Mouse (Mus musculus): ENCODE data around the gene Olfr527. TPM values are rescaled to one million over a fixed set of nuclear protein-coding genes. Genes with fewer than 3 reads are reported as not detected.

Gene Olfr527
- polyA plus RNA-seq (2014; fragmentation: Illumina TruSeq; extraction: RNeasy Lipid Tissue Mini Kit (QIAGEN cat#74804); ENCODE audit: low read depth, low replicate concordance), result not detected

GRCm38 (mm10) chr7:140333717-140334116 is at the start of gene Olfr527:
Olfr527 (plus strand) TSS chr7:140334017.

GRCm38 (mm10) chr7:140320558-140320957 is 13.3 kb upstream of the Olfr527 start, which contains the start of gene Olfr525:
Olfr525 (plus strand) TSS chr7:140320858.

DNA sequence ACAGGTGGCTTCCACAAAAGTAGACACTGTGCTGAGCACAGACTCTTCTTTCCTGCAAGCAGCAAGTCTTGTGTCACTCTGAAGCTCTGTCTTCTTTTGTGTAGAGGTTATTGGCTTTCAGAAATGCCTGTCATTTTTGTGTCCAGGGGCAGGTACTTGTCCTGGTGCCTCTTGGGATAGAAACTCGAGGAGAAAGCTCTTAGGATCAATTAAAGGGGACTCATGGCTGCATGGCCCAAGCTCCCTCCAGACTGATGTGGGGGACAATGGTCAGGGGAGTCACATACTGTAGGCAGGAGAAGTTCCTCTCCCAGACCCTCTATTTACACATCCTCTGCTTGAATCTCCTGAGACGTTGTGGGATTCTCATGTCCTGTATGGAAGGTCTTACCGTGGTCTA is 27.8 kb downstream of the Olfr527 start, which contains the start of gene Olfr60:
Gene Olfr60, minus strand, starts transcription at position 101 of the 400 bp plus-strand sequence.

GRCm38 (mm10) chr7:140376231-140376630 is 42.4 kb downstream of the Olfr527 start, which contains the start of gene Olfr530:
Olfr530 (minus strand) TSS chr7:140376331.

Other genes starting within 250 kb of the Olfr527 start
- gene Prap1, start 240.6 kb upstream of the Olfr527 start, polyA plus RNA-seq (2014; fragmentation: Illumina TruSeq; extraction: RNeasy Lipid Tissue Mini Kit (QIAGEN cat#74804); ENCODE audit: low read depth, low replicate concordance), result not detected
- 85.6 TPM for gene Fuom, start 231.6 kb upstream of the Olfr527 start, polyA plus RNA-seq (2014; fragmentation: Illumina TruSeq; extraction: RNeasy Lipid Tissue Mini Kit (QIAGEN cat#74804); ENCODE audit: low read depth, low replicate concordance)
- gene Paox, start 218.2 kb upstream of the Olfr527 start, polyA plus RNA-seq (2014; fragmentation: Illumina TruSeq; extraction: RNeasy Lipid Tissue Mini Kit (QIAGEN cat#74804); ENCODE audit: low read depth, low replicate concordance), result 6.8 TPM
- gene Echs1, start 217.5 kb upstream of the Olfr527 start, polyA plus RNA-seq (2014; fragmentation: Illumina TruSeq; extraction: RNeasy Lipid Tissue Mini Kit (QIAGEN cat#74804); ENCODE audit: low read depth, low replicate concordance), result 535 TPM
- gene Mtg1, start 196.5 kb upstream of the Olfr527 start, polyA plus RNA-seq (2014; fragmentation: Illumina TruSeq; extraction: RNeasy Lipid Tissue Mini Kit (QIAGEN cat#74804); ENCODE audit: low read depth, low replicate concordance), result 41.4 TPM
- gene Sprn, start 179.1 kb upstream of the Olfr527 start, polyA plus RNA-seq (2014; fragmentation: Illumina TruSeq; extraction: RNeasy Lipid Tissue Mini Kit (QIAGEN cat#74804); ENCODE audit: low read depth, low replicate concordance), result 0.63 TPM
- not detected for gene Olfr522, start 169.3 kb upstream of the Olfr527 start, polyA plus RNA-seq (2014; fragmentation: Illumina TruSeq; extraction: RNeasy Lipid Tissue Mini Kit (QIAGEN cat#74804); ENCODE audit: low read depth, low replicate concordance)
- gene Olfr523, start 160.8 kb upstream of the Olfr527 start, polyA plus RNA-seq (2014; fragmentation: Illumina TruSeq; extraction: RNeasy Lipid Tissue Mini Kit (QIAGEN cat#74804); ENCODE audit: low read depth, low replicate concordance), result not detected
- not detected for gene Olfr524, start 128.1 kb upstream of the Olfr527 start, polyA plus RNA-seq (2014; fragmentation: Illumina TruSeq; extraction: RNeasy Lipid Tissue Mini Kit (QIAGEN cat#74804); ENCODE audit: low read depth, low replicate concordance)
- gene Cd163l1, start 115.8 kb upstream of the Olfr527 start, polyA plus RNA-seq (2014; fragmentation: Illumina TruSeq; extraction: RNeasy Lipid Tissue Mini Kit (QIAGEN cat#74804); ENCODE audit: low read depth, low replicate concordance), result 0.13 TPM
- gene 5830411N06Rik, start 86.7 kb upstream of the Olfr527 start, polyA plus RNA-seq (2014; fragmentation: Illumina TruSeq; extraction: RNeasy Lipid Tissue Mini Kit (QIAGEN cat#74804); ENCODE audit: low read depth, low replicate concordance), result not detected
- not detected for gene Olfr525, start 13.2 kb upstream of the Olfr527 start, polyA plus RNA-seq (2014; fragmentation: Illumina TruSeq; extraction: RNeasy Lipid Tissue Mini Kit (QIAGEN cat#74804); ENCODE audit: low read depth, low replicate concordance)
- not detected for gene Olfr60, start 27.7 kb downstream of the Olfr527 start, polyA plus RNA-seq (2014; fragmentation: Illumina TruSeq; extraction: RNeasy Lipid Tissue Mini Kit (QIAGEN cat#74804); ENCODE audit: low read depth, low replicate concordance)
- gene Olfr530, start 42.3 kb downstream of the Olfr527 start, polyA plus RNA-seq (2014; fragmentation: Illumina TruSeq; extraction: RNeasy Lipid Tissue Mini Kit (QIAGEN cat#74804); ENCODE audit: low read depth, low replicate concordance), result not detected
- not detected for gene Olfr531, start 68.9 kb downstream of the Olfr527 start, polyA plus RNA-seq (2014; fragmentation: Illumina TruSeq; extraction: RNeasy Lipid Tissue Mini Kit (QIAGEN cat#74804); ENCODE audit: low read depth, low replicate concordance)
- gene Olfr532, start 87.6 kb downstream of the Olfr527 start, polyA plus RNA-seq (2014; fragmentation: Illumina TruSeq; extraction: RNeasy Lipid Tissue Mini Kit (QIAGEN cat#74804); ENCODE audit: low read depth, low replicate concordance), result not detected
- gene Olfr533, start 129.4 kb downstream of the Olfr527 start, polyA plus RNA-seq (2014; fragmentation: Illumina TruSeq; extraction: RNeasy Lipid Tissue Mini Kit (QIAGEN cat#74804); ENCODE audit: low read depth, low replicate concordance), result not detected
- gene Olfr535, start 150.2 kb downstream of the Olfr527 start, polyA plus RNA-seq (2014; fragmentation: Illumina TruSeq; extraction: RNeasy Lipid Tissue Mini Kit (QIAGEN cat#74804); ENCODE audit: low read depth, low replicate concordance), result not detected
- gene Olfr536, start 173.4 kb downstream of the Olfr527 start, polyA plus RNA-seq (2014; fragmentation: Illumina TruSeq; extraction: RNeasy Lipid Tissue Mini Kit (QIAGEN cat#74804); ENCODE audit: low read depth, low replicate concordance), result not detected
- gene Olfr538, start 233.9 kb downstream of the Olfr527 start, polyA plus RNA-seq (2014; fragmentation: Illumina TruSeq; extraction: RNeasy Lipid Tissue Mini Kit (QIAGEN cat#74804); ENCODE audit: low read depth, low replicate concordance), result not detected